Comparison of ENCODE assay signal across 19 mouse cellular contexts in the genomic region with DNA sequence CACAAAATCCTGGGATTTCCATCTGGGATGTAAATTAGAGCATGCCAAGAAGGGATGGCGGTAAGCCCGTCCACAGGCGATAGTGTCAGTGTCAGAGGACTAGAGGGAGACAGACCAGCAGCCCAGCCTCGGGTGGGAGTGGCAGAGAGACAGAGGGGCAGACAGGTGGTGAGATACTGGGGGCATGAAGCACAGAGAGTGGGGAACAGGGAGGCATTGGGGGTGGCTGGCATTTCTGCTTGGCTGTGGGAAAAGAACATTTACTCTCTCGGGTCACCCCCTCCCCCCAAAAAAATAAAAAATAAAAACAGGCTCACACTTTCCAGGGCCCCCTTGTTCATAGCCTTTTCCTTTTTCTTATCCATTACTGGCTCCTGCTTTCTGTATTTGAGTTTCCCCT.
DNase-seq lines count a peak whose midpoint lies in the region; ATAC-seq and TF ChIP-seq lines count a peak whose summit lies in the region.
"Had no signal": no experiment of that assay in that cellular context is flagged by ENCODE, and none has a peak within 500 bp of the region (broad histone marks: within the 10 kb centered on the region; RNA-seq: fewer than 3 reads in every experiment).

No protein-coding gene starts in this region.

- H3K4me1 ChIP-seq in forebrain, postnatal 0 days (ENCODE audit: insufficient read depth), result peaks cover 6% of the 10 kb centered on the region; the same call in 1 of the 2 replicates
- peaks cover 5% of the 10 kb centered on the region; the same call in 1 of the 2 replicates for H3K4me1 ChIP-seq in forebrain, embryonic 11.5 days (replicated peaks; ENCODE audit: control insufficient read depth, insufficient read depth, low read length)
- H3K4me1 ChIP-seq in megakaryocyte, embryonic 14.5 days, result no peaks in the 10 kb centered on the region
- no peaks in the 10 kb centered on the region for H3K4me1 ChIP-seq in intestine, embryonic 16.5 days (ENCODE audit: control insufficient read depth, insufficient read depth, low read length)
- H3K4me1 ChIP-seq: embryonic facial prominence, embryonic 12.5 days; heart, embryonic 15.5 days had no signal

- no peak overlapping the region for H3K4me2 ChIP-seq in forebrain, postnatal 0 days (ENCODE audit: low read depth)
- no peak overlapping the region for H3K4me2 ChIP-seq in forebrain, embryonic 11.5 days (ENCODE audit: low read depth, low read length, severe bottlenecking)
- H3K4me2 ChIP-seq in intestine, embryonic 16.5 days (ENCODE audit: low read depth, low read length), result no peak overlapping the region
- H3K4me2 ChIP-seq: embryonic facial prominence, embryonic 12.5 days; heart, embryonic 11.5 days; heart, embryonic 15.5 days; hindbrain, embryonic 13.5 days had no signal

- H3K36me3 ChIP-seq in forebrain, postnatal 0 days (ENCODE audit: insufficient read depth), result no peaks in the 10 kb centered on the region
- no peaks in the 10 kb centered on the region for H3K36me3 ChIP-seq in forebrain, embryonic 11.5 days (ENCODE audit: control insufficient read depth, insufficient read depth, low read length)
- no peaks in the 10 kb centered on the region for H3K36me3 ChIP-seq in megakaryocyte, embryonic 14.5 days (replicated peaks; ENCODE audit: low read length)
- H3K36me3 ChIP-seq in intestine, embryonic 16.5 days (ENCODE audit: control insufficient read depth, insufficient read depth, low read length), result no peaks in the 10 kb centered on the region
- H3K36me3 ChIP-seq: embryonic facial prominence, embryonic 12.5 days; heart, embryonic 15.5 days; hindbrain, embryonic 13.5 days had no signal

- no peak overlapping the region for H3K27ac ChIP-seq in forebrain, postnatal 0 days (ENCODE audit: low read depth, low read length)
- no peak overlapping the region for H3K27ac ChIP-seq in forebrain, embryonic 11.5 days (ENCODE audit: low read depth, low read length)
- H3K27ac ChIP-seq in intestine, embryonic 16.5 days (ENCODE audit: low read length), result no peak overlapping the region
- H3K27ac ChIP-seq: embryonic facial prominence, embryonic 12.5 days; heart, embryonic 15.5 days; hindbrain, embryonic 13.5 days; hindbrain, postnatal 0 days had no signal

- no peak overlapping the region for H3K4me3 ChIP-seq in forebrain, postnatal 0 days (ENCODE audit: low read depth, low read length)
- no peak overlapping the region for H3K4me3 ChIP-seq in forebrain, embryonic 11.5 days (ENCODE audit: low read depth, low read length)
- H3K4me3 ChIP-seq in megakaryocyte, embryonic 14.5 days (replicated peaks), result peak overlapping the region; percentile 64
- no peak overlapping the region for H3K4me3 ChIP-seq in intestine, embryonic 16.5 days (ENCODE audit: low read length)
- H3K4me3 ChIP-seq: embryonic facial prominence, embryonic 12.5 days; heart, embryonic 15.5 days; hindbrain, embryonic 13.5 days had no signal

- peak; percentile 20 to 36 for DNase-seq in cerebellum, postnatal 14 days
- no peak for DNase-seq in cerebellum, adult 8-10 months
- DNase-seq in forebrain, postnatal 0 days, result peak; percentile 29
- no peak for DNase-seq in forebrain, embryonic 11.5 days (ENCODE audit: low spot score)
- peak; percentile 48 to 56 for DNase-seq in layer of hippocampus, postnatal 36 days
- DNase-seq: adrenal gland, postnatal 10 days; cerebellum, adult 18-20 months; cerebellum, postnatal 25 days; gastrocnemius, postnatal 36 days; heart, adult 18-20 months; heart, postnatal 14 days had no signal

- TF ChIP-seq CTCF in forebrain, postnatal 0 days (IDR thresholded peaks at IDR 0.05; ENCODE audit: low read depth), result no peak

- H3K27me3 ChIP-seq in forebrain, postnatal 0 days (ENCODE audit: insufficient read depth, low read length), result no peaks in the 10 kb centered on the region
- H3K27me3 ChIP-seq in forebrain, embryonic 11.5 days (ENCODE audit: control insufficient read depth, insufficient read depth, low read length), result no peaks in the 10 kb centered on the region
- H3K27me3 ChIP-seq in megakaryocyte, embryonic 14.5 days (replicated peaks), result no peaks in the 10 kb centered on the region
- H3K27me3 ChIP-seq in intestine, embryonic 16.5 days (replicated peaks; ENCODE audit: control insufficient read depth, insufficient read depth, low read length), result no peaks in the 10 kb centered on the region
- H3K27me3 ChIP-seq: embryonic facial prominence, embryonic 12.5 days; heart, embryonic 15.5 days; hindbrain, embryonic 13.5 days had no signal

- 32% methylated on average over 5 of the region's 5 CpGs for WGBS in forebrain, postnatal 0 days
- 66% methylated on average over 5 of the region's 5 CpGs for WGBS in forebrain, embryonic 11.5 days
- 80% methylated on average over 5 of the region's 5 CpGs for WGBS in intestine, embryonic 16.5 days

- no peaks in the 10 kb centered on the region for H3K9me3 ChIP-seq in forebrain, postnatal 0 days (ENCODE audit: low read length)
- no peaks in the 10 kb centered on the region for H3K9me3 ChIP-seq in forebrain, embryonic 11.5 days (ENCODE audit: control insufficient read depth, low read length)
- H3K9me3 ChIP-seq in megakaryocyte, embryonic 14.5 days, result peaks cover 71% of the 10 kb centered on the region
- no peaks in the 10 kb centered on the region for H3K9me3 ChIP-seq in intestine, embryonic 16.5 days (ENCODE audit: control insufficient read depth, low read length)
- H3K9me3 ChIP-seq: embryonic facial prominence, embryonic 12.5 days; heart, embryonic 15.5 days; hindbrain, embryonic 13.5 days had no signal

- no peak for ATAC-seq in forebrain, postnatal 0 days
- ATAC-seq in forebrain, embryonic 11.5 days (replicated peaks; ENCODE audit: low FRiP score), result no peak
- no peak for ATAC-seq in megakaryocyte, adult 5-6 weeks (ENCODE audit: poor library complexity, severe bottlenecking)
- no peak for ATAC-seq in intestine, embryonic 16.5 days
- ATAC-seq: hindbrain, postnatal 0 days had no signal

- no peak overlapping the region for H3K9ac ChIP-seq in forebrain, postnatal 0 days
- no peak overlapping the region for H3K9ac ChIP-seq in forebrain, embryonic 11.5 days (ENCODE audit: low read length)
- H3K9ac ChIP-seq in intestine, embryonic 16.5 days (ENCODE audit: low read depth, low read length), result no peak overlapping the region
- H3K9ac ChIP-seq: embryonic facial prominence, embryonic 12.5 days; heart, embryonic 15.5 days; hindbrain, embryonic 13.5 days had no signal

Comparison
In these comparisons a context has a peak if more than half of its experiments do, and no peak if none do; other contexts are left out.
1. DNase-seq: peak in cerebellum, postnatal 14 days (2 of 2), forebrain, postnatal 0 days (single experiment) and layer of hippocampus, postnatal 36 days (2 of 2); none in cerebellum, adult 8-10 months (single experiment) and forebrain, embryonic 11.5 days (single experiment).